Mouse (Mus musculus) limb, embryonic 10.5 days (tissue): ENCODE results near the gene Ptpn13. TPM values are rescaled to one million over a fixed set of nuclear protein-coding genes. Genes with fewer than 3 reads are reported as not detected.
A peak's percentile ranks its signal among the peaks of the same experiment; 100 is the strongest.

Experiments
- DNase-seq: peaks from one replicate; pipeline ENCODE4 v3.0.0-alpha.2; 2017; ENCODE audit warnings: low spot score
- H3K27ac ChIP-seq: fragments of 300-500 bp; sonication (generic); 2 replicates; pipeline ENCODE4 v1.5.1; 2016; ENCODE audit warnings: mild to moderate bottlenecking
- H3K27me3 ChIP-seq: fragments of 300-500 bp; sonication (generic); 2 replicates; pipeline ENCODE4 v1.6.1; 2016; ENCODE audit warnings: low read depth, mild to moderate bottlenecking; ENCODE audit not compliant: poor library complexity, severe bottlenecking
- H3K36me3 ChIP-seq: fragments of 300-500 bp; sonication (generic); 2 replicates; pipeline ENCODE4 v1.6.1; 2016; ENCODE audit warnings: mild to moderate bottlenecking, moderate library complexity
- H3K4me1 ChIP-seq: fragments of 300-500 bp; sonication (generic); 2 replicates; pipeline ENCODE4 v1.6.1; 2016
- H3K4me3 ChIP-seq: fragments of 300-500 bp; sonication (generic); 2 replicates; pipeline ENCODE4 v1.5.1; 2016; ENCODE audit warnings: mild to moderate bottlenecking, moderate library complexity
- H3K9me3 ChIP-seq: fragments of 300-500 bp; sonication (generic); replicated peaks from 2 replicates; pipeline ENCODE4 v1.6.1; 2016; ENCODE audit warnings: mild to moderate bottlenecking
- WGBS: fragments of 180-500 bp; shearing (Covaris S2); methylation state at CpG from one replicate; pipeline ENCODE4 v1.1.7; 2016; 5-methylcytosine and 5-hydroxymethylcytosine counted together
- polyA plus RNA-seq: library from polyadenylated mRNA; unstranded; fragments of >200 nt; fragmentation: Nextera tagmentation; extraction: Ambion mirVana; gene quantifications from 2 replicates; pipeline ENCODE4 v1.2.1, GENCODE M21; 2016

The Ptpn13 gene
- polyA plus RNA-seq, 1 experiment from 2014 or later = 11.1 TPM

- Histone ChIP-seq H3K4me3 (no peak overlapping the region), H3K27ac (no peak overlapping the region), H3K4me1 (no peaks in the 10 kb centered on the region; the same call in 1 of the 2 replicates), H3K9me3 (no peaks in the 10 kb centered on the region), H3K27me3 (no peaks in the 10 kb centered on the region), H3K36me3 (no peaks in the 10 kb centered on the region)
- 94% methylated on average over 14 of the region's 14 CpGs for WGBS
- DNase-seq = no peak
Measured at GRCm38 (mm10) chr5:103518797-103519468, 93.9 kb downstream of the Ptpn13 start.

DNA sequence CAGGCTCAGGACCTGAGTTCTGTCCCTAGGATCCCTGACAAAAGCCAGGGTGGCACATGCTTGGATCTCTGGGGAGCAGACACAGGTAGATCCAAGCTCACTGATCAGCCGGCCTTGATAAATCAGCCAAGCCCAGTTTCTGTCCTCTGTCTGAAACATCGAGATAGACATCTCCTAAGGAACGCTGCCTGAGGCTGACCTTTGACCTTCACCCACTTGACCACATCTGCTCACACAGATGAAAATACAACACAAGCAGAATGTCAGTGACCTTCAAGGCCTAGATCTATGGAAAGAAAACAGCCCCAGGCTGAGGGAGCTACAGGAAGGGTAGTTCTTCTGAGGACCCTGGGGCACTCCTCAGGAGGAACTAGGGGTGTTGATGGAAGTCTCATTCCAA is 97.4 kb downstream of the Ptpn13 start:
- WGBS = 57% methylated on average over 3 of the region's 3 CpGs
- no peak for DNase-seq

GRCm38 (mm10) chr5:103526668-103527436 is 101.9 kb downstream of the Ptpn13 start:
- Histone ChIP-seq H3K4me1 (0 out of 2 replicates have a peak, but pooled peaks cover 3% of the 10 kb centered on the region), H3K4me3 (no peak overlapping the region), H3K27ac (no peak overlapping the region), H3K27me3 (no peaks in the 10 kb centered on the region), H3K36me3 (peaks cover 24% of the 10 kb centered on the region), H3K9me3 (no peaks in the 10 kb centered on the region)
- 91% methylated on average over 20 of the region's 20 CpGs for WGBS
- DNase-seq = no peak

More for the DNA sequence above, 97.4 kb downstream of the Ptpn13 start:
- no peak overlapping the region for H3K27ac ChIP-seq
- peaks cover 9% of the 10 kb centered on the region; the same call in 1 of the 2 replicates for H3K36me3 ChIP-seq
- no peaks in the 10 kb centered on the region for H3K9me3 ChIP-seq
- H3K27me3 ChIP-seq = no peaks in the 10 kb centered on the region
- H3K4me1 ChIP-seq = peaks cover 2% of the 10 kb centered on the region; the same call in 1 of the 2 replicates
- H3K4me3 ChIP-seq = no peak overlapping the region

DNA sequence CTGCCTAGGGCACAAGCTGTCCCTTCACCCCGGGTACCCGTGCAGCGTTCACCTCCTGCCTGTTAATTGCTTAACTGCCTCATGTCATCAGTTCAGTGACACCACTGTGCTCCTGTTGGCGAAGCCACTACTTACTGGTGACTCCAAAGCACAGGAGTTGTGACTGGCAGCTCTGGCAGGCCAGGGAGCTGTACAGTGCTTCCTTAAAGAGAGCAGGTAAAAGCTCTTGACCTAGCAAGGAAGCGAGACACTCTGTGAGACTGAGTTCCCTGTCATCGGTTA is 102.4 kb downstream of the Ptpn13 start:
- no peak overlapping the region for H3K4me3 ChIP-seq
- H3K27me3 ChIP-seq = no peaks in the 10 kb centered on the region
- 76% methylated on average over 6 of the region's 6 CpGs for WGBS
- H3K27ac ChIP-seq = no peak overlapping the region
- 0 out of 2 replicates have a peak, but pooled peaks cover 3% of the 10 kb centered on the region for H3K4me1 ChIP-seq
- no peak for DNase-seq
- H3K36me3 ChIP-seq = peaks cover 24% of the 10 kb centered on the region
- H3K9me3 ChIP-seq = no peaks in the 10 kb centered on the region

DNA sequence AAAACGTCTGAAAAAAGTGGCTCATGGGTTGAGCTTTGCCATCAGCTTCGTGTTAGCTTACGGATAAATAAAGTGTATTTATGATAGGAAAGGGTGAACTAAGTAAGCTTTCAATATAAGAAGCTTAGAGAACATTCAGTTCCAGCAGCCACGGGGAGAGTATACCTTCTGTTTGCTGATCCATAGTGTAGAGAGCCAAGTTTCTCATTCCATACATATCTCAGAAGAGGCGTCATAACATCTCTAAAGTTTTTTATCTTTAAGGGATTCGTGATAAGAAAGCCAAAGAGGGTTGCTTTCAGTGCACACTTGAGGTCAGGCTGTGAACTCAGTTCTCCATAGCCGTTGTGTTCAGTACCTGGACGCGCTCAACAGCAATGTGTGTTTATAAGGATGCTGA is 105.2 kb downstream of the Ptpn13 start:
- no peak for DNase-seq
- peaks cover 19% of the 10 kb centered on the region for H3K36me3 ChIP-seq
- no peak overlapping the region for H3K27ac ChIP-seq

DNA sequence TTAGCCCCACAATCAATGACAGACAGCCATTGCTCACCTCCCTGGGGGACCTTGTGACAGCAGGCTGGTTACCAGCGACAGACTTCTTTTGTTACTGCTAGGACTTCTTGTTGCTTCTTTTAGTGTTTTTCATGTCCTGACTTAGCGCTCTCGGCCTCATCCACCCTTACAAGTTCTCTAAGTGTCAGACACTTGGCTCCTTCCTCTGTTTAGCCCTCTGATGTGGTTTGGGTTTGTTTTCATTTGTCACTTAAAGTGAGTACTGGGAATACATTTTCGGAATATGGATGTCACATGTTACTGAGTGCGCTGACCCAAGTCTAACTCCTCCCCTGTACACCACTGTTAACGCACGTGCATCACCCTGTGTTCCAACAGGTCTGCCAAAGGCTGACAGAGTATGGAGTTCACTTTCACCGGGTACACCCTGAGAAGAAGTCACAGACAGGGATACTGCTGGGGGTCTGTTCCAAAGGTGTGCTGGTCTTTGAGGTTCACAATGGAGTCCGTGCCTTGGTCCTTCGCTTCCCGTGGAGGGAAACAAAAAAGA is 107.9 kb downstream of the Ptpn13 start:
- Histone ChIP-seq H3K27me3 (no peaks in the 10 kb centered on the region), H3K9me3 (no peaks in the 10 kb centered on the region), H3K4me3 (no peak overlapping the region), H3K36me3 (peaks cover 20% of the 10 kb centered on the region), H3K4me1 (peaks cover 4% of the 10 kb centered on the region; the same call in 1 of the 2 replicates), H3K27ac (no peak overlapping the region)
- DNase-seq = no peak
- 86% methylated on average over 11 of the region's 11 CpGs for WGBS

More for the DNA sequence above, 105.2 kb downstream of the Ptpn13 start:
- WGBS = 94% methylated on average over 9 of the region's 9 CpGs
- no peaks in the 10 kb centered on the region for H3K27me3 ChIP-seq
- no peaks in the 10 kb centered on the region for H3K9me3 ChIP-seq
- peaks cover 7% of the 10 kb centered on the region; the same call in 1 of the 2 replicates for H3K4me1 ChIP-seq
- no peak overlapping the region for H3K4me3 ChIP-seq

GRCm38 (mm10) chr5:103534454-103534853 is 109.5 kb downstream of the Ptpn13 start:
- whole genome bisulfite sequencing = 84% methylated on average over 3 of the region's 3 CpGs
- Histone ChIP-seq H3K36me3 (peaks cover 12% of the 10 kb centered on the region), H3K9me3 (no peaks in the 10 kb centered on the region), H3K27ac (no peak overlapping the region), H3K27me3 (no peaks in the 10 kb centered on the region), H3K4me1 (peaks cover 4% of the 10 kb centered on the region; the same call in 1 of the 2 replicates), H3K4me3 (no peak overlapping the region)
- DNase-seq = no peak

DNA sequence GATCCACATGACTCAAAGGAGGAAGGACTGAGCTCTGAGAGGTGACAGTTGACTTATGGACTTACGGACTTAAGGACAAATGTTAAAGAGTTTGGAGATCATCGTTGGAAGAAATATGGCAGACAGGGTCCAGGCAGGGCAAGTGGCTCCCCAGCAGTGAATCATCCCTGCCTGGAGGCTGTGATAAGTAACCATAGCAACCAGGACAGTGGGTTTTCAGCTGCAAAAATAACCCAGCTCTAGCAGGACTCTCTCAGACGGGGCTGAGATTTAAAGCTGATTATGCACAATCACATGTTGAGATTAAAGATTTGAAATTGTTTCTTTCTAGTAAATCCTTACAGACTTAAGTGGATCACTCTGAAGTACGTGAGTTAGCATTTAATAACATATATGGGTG is 112.4 kb downstream of the Ptpn13 start:
- Histone ChIP-seq H3K27ac (no peak overlapping the region), H3K36me3 (peaks cover 15% of the 10 kb centered on the region), H3K27me3 (no peaks in the 10 kb centered on the region), H3K4me3 (no peak overlapping the region), H3K4me1 (peaks cover 4% of the 10 kb centered on the region; the same call in 1 of the 2 replicates), H3K9me3 (no peaks in the 10 kb centered on the region)
- peak; percentile 23 for DNase-seq
- WGBS = 76% methylated on average over 4 of the region's 4 CpGs

DNA sequence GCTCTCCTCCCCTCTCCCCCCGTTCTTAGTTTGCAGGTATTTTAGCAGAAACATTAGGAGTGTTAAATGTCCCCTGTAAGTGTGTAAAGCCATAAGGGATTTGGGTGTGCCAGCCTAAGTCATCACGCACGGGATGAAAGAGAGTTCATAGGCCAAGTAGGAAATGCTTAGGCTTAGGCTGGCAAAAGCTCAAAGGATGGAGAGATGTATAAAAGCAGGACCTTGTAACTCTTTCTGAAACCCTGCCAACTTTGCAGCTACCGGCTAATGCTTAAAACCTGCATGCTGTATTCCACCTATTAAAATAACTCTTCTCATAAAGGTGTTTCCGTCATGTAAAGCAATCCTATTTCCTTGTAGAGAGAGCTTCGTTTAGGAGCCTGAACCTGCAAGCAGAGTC is 115.6 kb downstream of the Ptpn13 start:
- peaks cover 15% of the 10 kb centered on the region for H3K36me3 ChIP-seq
- 91% methylated on average over 6 of the region's 6 CpGs for WGBS

DNA sequence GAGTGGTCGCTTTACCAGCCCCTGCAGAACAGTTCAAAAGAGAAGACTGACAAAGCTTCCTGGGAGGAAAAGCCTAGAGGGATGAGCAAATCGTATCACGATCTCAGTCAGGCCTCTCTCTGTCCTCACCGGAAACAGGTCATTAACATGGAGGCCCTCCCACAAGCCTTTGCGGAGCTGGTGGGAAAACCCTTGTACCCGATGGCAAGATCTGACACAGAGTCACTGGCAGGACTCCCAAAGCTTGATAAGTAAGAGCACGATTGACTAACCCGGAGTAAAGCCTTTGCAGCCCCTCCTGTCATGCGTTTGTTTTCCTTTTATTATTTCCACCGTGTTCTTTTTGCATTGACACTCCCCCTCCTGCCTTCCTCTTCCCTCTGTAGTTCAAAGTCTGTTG is 116.1 kb downstream of the Ptpn13 start:
- peak; percentile 16 for DNase-seq
- no peaks in the 10 kb centered on the region for H3K9me3 ChIP-seq
- H3K27ac ChIP-seq = no peak overlapping the region
- WGBS = 88% methylated on average over 10 of the region's 10 CpGs
- H3K27me3 ChIP-seq = no peaks in the 10 kb centered on the region
- H3K4me1 ChIP-seq = no peaks in the 10 kb centered on the region
- no peak overlapping the region for H3K4me3 ChIP-seq
- H3K36me3 ChIP-seq = peaks cover 15% of the 10 kb centered on the region

More for the DNA sequence above, 115.6 kb downstream of the Ptpn13 start:
- Histone ChIP-seq H3K4me3 (no peak overlapping the region), H3K9me3 (no peaks in the 10 kb centered on the region), H3K27ac (no peak overlapping the region), H3K4me1 (no peaks in the 10 kb centered on the region), H3K27me3 (no peaks in the 10 kb centered on the region)
- peak; percentile 3 for DNase-seq

GRCm38 (mm10) chr5:103541542-103541941 is 116.5 kb downstream of the Ptpn13 start:
- H3K4me3 ChIP-seq = no peak overlapping the region
- WGBS = 93% methylated on average over 11 of the region's 11 CpGs
- H3K9me3 ChIP-seq = no peaks in the 10 kb centered on the region
- peak; percentile 13 for DNase-seq
- peaks cover 16% of the 10 kb centered on the region for H3K36me3 ChIP-seq
- H3K4me1 ChIP-seq = no peaks in the 10 kb centered on the region
- no peak overlapping the region for H3K27ac ChIP-seq
- H3K27me3 ChIP-seq = no peaks in the 10 kb centered on the region

- H3K36me3 ChIP-seq = peaks cover 10% of the 10 kb centered on the region; the same call in 1 of the 2 replicates
- H3K27ac ChIP-seq = no peak overlapping the region
- no peaks in the 10 kb centered on the region for H3K27me3 ChIP-seq
- 90% methylated on average over 20 of the region's 20 CpGs for WGBS
- H3K4me1 ChIP-seq = no peaks in the 10 kb centered on the region
- H3K9me3 ChIP-seq = no peaks in the 10 kb centered on the region
- no peak overlapping the region for H3K4me3 ChIP-seq
- DNase-seq = no peak
Measured at GRCm38 (mm10) chr5:103545381-103546000, 120.5 kb downstream of the Ptpn13 start.

GRCm38 (mm10) chr5:103554769-103555168 is 129.8 kb downstream of the Ptpn13 start:
- Histone ChIP-seq H3K27me3 (no peaks in the 10 kb centered on the region), H3K36me3 (peaks cover 38% of the 10 kb centered on the region), H3K27ac (no peak overlapping the region), H3K9me3 (no peaks in the 10 kb centered on the region), H3K4me3 (no peak overlapping the region), H3K4me1 (no peaks in the 10 kb centered on the region)
- 95% methylated on average over 16 of the region's 16 CpGs for WGBS
- no peak for DNase-seq
